Mouse (Mus musculus) neural tube, embryonic 13.5 days (tissue): Measurements from ENCODE around the gene Fmo5. TPM values are rescaled to one million over a fixed set of nuclear protein-coding genes. Genes with fewer than 3 reads are reported as not detected.

Experiments used
- ATAC-seq: fragments of 200-750 bp; cut with Nextera tagmentation; 2 replicates; pipeline ENCODE4 v1.8.0; 2017; ENCODE audit warnings: low read depth, mild to moderate bottlenecking, moderate TSS enrichment, moderate library complexity
- H3K27ac ChIP-seq: fragments of 300-500 bp; sonication (generic); replicated peaks from 2 replicates; pipeline ENCODE4 v1.5.1; 2015; ENCODE audit warnings: moderate library complexity, mild to moderate bottlenecking, inconsistent platforms
- H3K27me3 ChIP-seq: fragments of 300-500 bp; sonication (generic); 2 replicates; pipeline ENCODE4 v1.6.1; 2015; ENCODE audit warnings: mild to moderate bottlenecking, inconsistent platforms
- H3K36me3 ChIP-seq: fragments of 300-500 bp; sonication (generic); 2 replicates; pipeline ENCODE4 v1.6.1; 2015; ENCODE audit warnings: mild to moderate bottlenecking, inconsistent platforms
- H3K4me1 ChIP-seq: fragments of 300-500 bp; sonication (generic); replicated peaks from 2 replicates; pipeline ENCODE4 v1.6.1; 2015; ENCODE audit warnings: inconsistent platforms
- H3K4me2 ChIP-seq: fragments of 300-500 bp; sonication (generic); 2 replicates; pipeline ENCODE4 v1.6.1; 2015; ENCODE audit warnings: inconsistent platforms, mild to moderate bottlenecking, moderate library complexity
- H3K4me3 ChIP-seq: fragments of 300-500 bp; sonication (generic); 2 replicates; pipeline ENCODE4 v1.5.1; 2015; ENCODE audit warnings: mild to moderate bottlenecking, inconsistent platforms
- H3K9ac ChIP-seq: fragments of 300-500 bp; sonication (generic); 2 replicates; pipeline ENCODE4 v1.6.1; 2015; ENCODE audit warnings: moderate library complexity, mild to moderate bottlenecking, inconsistent platforms
- H3K9me3 ChIP-seq: fragments of 300-500 bp; sonication (generic); 2 replicates; pipeline ENCODE4 v1.6.1; 2016; ENCODE audit warnings: inconsistent platforms
- WGBS: fragments of 180-500 bp; shearing (Covaris S2); methylation state at CpG from one replicate; pipeline ENCODE4 v1.1.7; 2015; 5-methylcytosine and 5-hydroxymethylcytosine counted together
- polyA plus RNA-seq: library from polyadenylated mRNA; unstranded; fragments of >200 nt; fragmentation: Nextera tagmentation; extraction: Ambion mirVana; gene quantifications from 2 replicates; pipeline ENCODE4 v1.2.1, GENCODE M21; 2015

Fmo5 gene
- polyA plus RNA-seq, 1 experiment from 2014 or later: 1.2 TPM

GRCm38 (mm10) chr3:97634288-97634761 lies 5.7 kb downstream of the Fmo5 start:
- peaks cover 5% of the 10 kb centered on the region; the same call in 1 of the 2 replicates for H3K4me1 ChIP-seq
- H3K27me3 ChIP-seq: no peaks in the 10 kb centered on the region
- H3K27ac ChIP-seq: no peak overlapping the region
- no peak overlapping the region for H3K9ac ChIP-seq
- 60% methylated on average over 3 of the region's 3 CpGs for WGBS
- no peak overlapping the region for H3K4me3 ChIP-seq
- no peaks in the 10 kb centered on the region for H3K9me3 ChIP-seq
- ATAC-seq: peak; percentile 56; the same call in 1 of the 2 replicates
- H3K36me3 ChIP-seq: no peaks in the 10 kb centered on the region
- no peak overlapping the region for H3K4me2 ChIP-seq

DNA sequence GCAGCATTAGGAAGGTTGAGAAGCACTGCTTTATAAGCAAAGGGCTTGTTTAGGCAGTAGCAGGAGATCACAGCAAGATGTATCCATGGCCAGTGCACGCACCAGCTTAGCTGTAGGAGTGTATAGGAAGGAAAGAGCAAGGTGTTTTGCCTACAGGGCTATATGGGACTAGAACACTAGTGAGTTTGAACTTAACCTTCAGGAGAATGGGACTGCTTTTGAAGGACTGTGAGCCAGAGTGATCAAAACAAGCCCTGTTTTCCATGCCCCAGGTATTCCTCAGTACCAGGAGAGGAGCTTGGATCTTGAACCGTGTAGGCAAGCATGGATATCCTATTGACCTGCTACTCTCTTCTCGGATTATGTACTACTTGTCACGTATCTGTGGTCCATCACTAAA lies 12.8 kb downstream of the Fmo5 start:
- no peak for ATAC-seq
- Histone ChIP-seq H3K27ac (no peak overlapping the region), H3K4me3 (no peak overlapping the region), H3K9ac (no peak overlapping the region), H3K4me2 (no peak overlapping the region), H3K27me3 (no peaks in the 10 kb centered on the region), H3K36me3 (no peaks in the 10 kb centered on the region), H3K4me1 (peaks cover 5% of the 10 kb centered on the region; the same call in 1 of the 2 replicates), H3K9me3 (no peaks in the 10 kb centered on the region)
- 90% methylated on average over 4 of the region's 4 CpGs for WGBS

GRCm38 (mm10) chr3:97642001-97642400 lies 13.4 kb downstream of the Fmo5 start:
- Histone ChIP-seq H3K36me3 (no peaks in the 10 kb centered on the region), H3K4me1 (peaks cover 4% of the 10 kb centered on the region; the same call in 1 of the 2 replicates), H3K9ac (no peak overlapping the region), H3K27me3 (no peaks in the 10 kb centered on the region), H3K9me3 (no peaks in the 10 kb centered on the region), H3K4me3 (no peak overlapping the region), H3K4me2 (no peak overlapping the region), H3K27ac (no peak overlapping the region)
- no peak for ATAC-seq
- WGBS: 86% methylated on average over 9 of the region's 9 CpGs

- H3K36me3 ChIP-seq: no peaks in the 10 kb centered on the region
- no peak overlapping the region for H3K4me3 ChIP-seq
- 49% methylated on average over 1 of the region's 1 CpGs for WGBS
- no peak overlapping the region for H3K27ac ChIP-seq
- no peak overlapping the region for H3K4me2 ChIP-seq
- H3K9ac ChIP-seq: no peak overlapping the region
- no peaks in the 10 kb centered on the region for H3K9me3 ChIP-seq
- H3K27me3 ChIP-seq: no peaks in the 10 kb centered on the region
- no peak for ATAC-seq
- H3K4me1 ChIP-seq: no peaks in the 10 kb centered on the region
These were observed 19.9 kb downstream of the Fmo5 start for GRCm38 (mm10) chr3:97648518-97648917.

DNA sequence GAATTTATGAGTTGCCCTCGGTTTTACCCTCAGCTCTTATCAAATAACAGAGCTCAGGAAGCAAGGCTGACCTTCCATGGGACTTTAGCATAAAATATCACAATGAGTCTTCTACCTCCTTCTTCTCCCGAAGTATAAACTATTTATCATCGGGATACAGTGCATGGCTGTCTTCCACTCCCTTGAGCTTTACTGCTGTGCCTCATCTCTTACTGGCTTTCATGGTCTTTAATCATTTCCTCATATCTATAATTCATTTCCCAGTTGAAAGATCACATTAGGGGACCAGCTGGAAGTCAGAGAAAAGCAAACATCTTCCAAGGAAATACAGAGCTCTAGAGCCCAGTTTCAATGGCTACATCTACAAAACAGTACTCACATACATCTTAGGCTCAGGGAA lies 20.4 kb downstream of the Fmo5 start:
- no peak for ATAC-seq
- Histone ChIP-seq H3K9me3 (no peaks in the 10 kb centered on the region), H3K9ac (no peak overlapping the region), H3K4me3 (no peak overlapping the region), H3K27me3 (no peaks in the 10 kb centered on the region), H3K27ac (no peak overlapping the region), H3K4me1 (no peaks in the 10 kb centered on the region), H3K36me3 (no peaks in the 10 kb centered on the region), H3K4me2 (no peak overlapping the region)
- WGBS: 77% methylated on average over 3 of the region's 3 CpGs

GRCm38 (mm10) chr3:97649469-97649868 lies 20.9 kb downstream of the Fmo5 start:
- no peaks in the 10 kb centered on the region for H3K36me3 ChIP-seq
- WGBS: 79% methylated on average over 6 of the region's 6 CpGs
- no peak overlapping the region for H3K9ac ChIP-seq
- no peak overlapping the region for H3K27ac ChIP-seq
- H3K4me1 ChIP-seq: no peaks in the 10 kb centered on the region
- H3K4me3 ChIP-seq: no peak overlapping the region
- ATAC-seq: no peak
- no peaks in the 10 kb centered on the region for H3K27me3 ChIP-seq
- no peaks in the 10 kb centered on the region for H3K9me3 ChIP-seq
- H3K4me2 ChIP-seq: no peak overlapping the region

DNA sequence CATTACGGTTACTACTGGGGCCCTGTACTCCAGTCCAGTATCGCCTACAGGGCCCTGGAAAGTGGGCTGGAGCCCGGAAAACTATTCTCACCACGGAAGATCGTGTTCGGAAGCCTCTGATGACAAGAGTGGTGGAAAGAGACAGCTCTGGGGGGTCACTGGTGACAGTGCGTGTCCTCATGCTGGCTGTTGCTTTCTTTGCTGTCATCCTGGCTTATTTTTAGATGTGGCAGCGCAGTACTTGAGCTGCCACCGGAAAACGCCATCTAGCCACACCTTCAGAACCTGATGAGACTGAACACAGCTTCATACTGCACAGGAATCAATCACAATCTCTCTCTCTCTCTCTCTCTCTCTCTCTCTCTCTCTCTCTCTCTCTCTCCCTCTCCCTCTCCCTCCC lies 23.0 kb downstream of the Fmo5 start:
- no peaks in the 10 kb centered on the region for H3K36me3 ChIP-seq
- no peak for ATAC-seq
- 77% methylated on average over 10 of the region's 10 CpGs for WGBS

GRCm38 (mm10) chr3:97653781-97654180 lies 25.2 kb downstream of the Fmo5 start:
- H3K9me3 ChIP-seq: no peaks in the 10 kb centered on the region
- ATAC-seq: no peak
- H3K4me1 ChIP-seq: peaks cover 6% of the 10 kb centered on the region; the same call in 1 of the 2 replicates
- no peak overlapping the region for H3K4me2 ChIP-seq
- no peaks in the 10 kb centered on the region for H3K36me3 ChIP-seq
- no peak overlapping the region for H3K4me3 ChIP-seq
- no peak overlapping the region for H3K27ac ChIP-seq
- no peaks in the 10 kb centered on the region for H3K27me3 ChIP-seq
- 94% methylated on average over 5 of the region's 5 CpGs for WGBS
- no peak overlapping the region for H3K9ac ChIP-seq

More for the DNA sequence above, 23.0 kb downstream of the Fmo5 start:
- Histone ChIP-seq H3K9me3 (no peaks in the 10 kb centered on the region), H3K9ac (no peak overlapping the region), H3K27ac (no peak overlapping the region), H3K4me1 (no peaks in the 10 kb centered on the region), H3K4me2 (no peak overlapping the region), H3K4me3 (no peak overlapping the region), H3K27me3 (no peaks in the 10 kb centered on the region)

DNA sequence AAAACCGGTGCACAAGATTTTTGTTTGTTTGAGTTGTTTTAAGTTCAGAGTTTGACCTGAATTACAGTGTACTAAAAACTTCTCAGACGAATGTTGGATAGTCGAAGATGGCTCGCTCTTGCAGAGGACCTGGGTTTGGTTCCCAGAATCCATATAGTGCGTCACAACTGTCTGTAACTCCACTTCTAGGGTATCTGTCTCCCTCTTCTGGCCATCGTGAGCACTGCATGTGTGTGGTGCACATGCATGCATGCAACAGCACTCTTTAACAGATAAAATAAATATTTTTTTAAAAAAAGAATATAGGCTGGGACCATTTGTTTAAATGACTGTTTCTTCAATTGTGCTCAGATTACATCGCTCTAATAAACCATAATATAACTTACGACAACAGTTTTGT lies 26.3 kb downstream of the Fmo5 start:
- Histone ChIP-seq H3K4me2 (no peak overlapping the region), H3K9me3 (no peaks in the 10 kb centered on the region), H3K27me3 (no peaks in the 10 kb centered on the region), H3K36me3 (no peaks in the 10 kb centered on the region), H3K4me1 (peaks cover 18% of the 10 kb centered on the region), H3K9ac (no peak overlapping the region), H3K4me3 (no peak overlapping the region), H3K27ac (no peak overlapping the region)
- no peak for ATAC-seq
- 82% methylated on average over 8 of the region's 8 CpGs for WGBS

GRCm38 (mm10) chr3:97657655-97658411 lies 29.2 kb downstream of the Fmo5 start, which contains the start of gene Prkab2:
Prkab2 (plus strand) TSS chr3:97658193.
- peak; percentile 95 for ATAC-seq
- peak within 1 kb of the TSS; percentile 76 for H3K9ac ChIP-seq
- 1% methylated on average over 51 of the region's 51 CpGs for WGBS
- peak within 1 kb of the TSS; percentile 85 for H3K4me2 ChIP-seq
- H3K36me3 ChIP-seq: no peaks in the 10 kb centered on the region
- H3K4me3 ChIP-seq: peak within 1 kb of the TSS; percentile 81
- peak within 1 kb of the TSS; percentile 77 for H3K27ac ChIP-seq
- no peaks in the 10 kb centered on the region for H3K27me3 ChIP-seq
- no peaks in the 10 kb centered on the region for H3K9me3 ChIP-seq
- H3K4me1 ChIP-seq: peaks cover 19% of the 10 kb centered on the region

GRCm38 (mm10) chr3:97658426-97659193 lies 30.0 kb downstream of the Fmo5 start:
- Histone ChIP-seq H3K27me3 (no peaks in the 10 kb centered on the region), H3K9ac (peak overlapping the region; percentile 76), H3K4me3 (peak overlapping the region; percentile 81), H3K27ac (peak overlapping the region; percentile 77), H3K4me1 (peaks cover 19% of the 10 kb centered on the region), H3K9me3 (no peaks in the 10 kb centered on the region), H3K36me3 (peaks cover 4% of the 10 kb centered on the region; the same call in 1 of the 2 replicates), H3K4me2 (peak overlapping the region; percentile 85)
- whole genome bisulfite sequencing: 1% methylated on average over 50 of the region's 50 CpGs
- ATAC-seq: peak; percentile 78

- Histone ChIP-seq H3K36me3 (peaks cover 15% of the 10 kb centered on the region), H3K9ac (peak overlapping the region; percentile 76; the same call in 1 of the 2 replicates), H3K4me2 (peak overlapping the region; percentile 85), H3K9me3 (no peaks in the 10 kb centered on the region), H3K4me3 (peak overlapping the region; percentile 81; the same call in 1 of the 2 replicates), H3K27me3 (no peaks in the 10 kb centered on the region), H3K27ac (no peak overlapping the region), H3K4me1 (peaks cover 19% of the 10 kb centered on the region)
- ATAC-seq: no peak
- 47% methylated on average over 7 of the region's 7 CpGs for WGBS
These were observed 31.1 kb downstream of the Fmo5 start for GRCm38 (mm10) chr3:97659746-97660145.
